Mouse (Mus musculus): Measurements from ENCODE around the gene Psmd3.
"Not testable (repeated sequence)": the region's sequence is repeated elsewhere in the genome, so short reads cannot be mapped to it uniquely, and the experiment has no call there.

GRCm38 (mm10) chr11:98635312-98635970 lies 46.9 kb upstream of the Psmd3 start:
- peak; percentile 40 for TF ChIP-seq CTCF (IDR thresholded peaks at IDR 0.05; ENCODE audit: low read depth)
- not testable (repeated sequence) for TF ChIP-seq EP300 (IDR thresholded peaks at IDR 0.05; ENCODE audit: low read depth)

Data from heart, postnatal 0 days (tissue).